Mouse (Mus musculus) embryo, embryonic 10.5 days (tissue): ENCODE data around the gene Zan.

Source experiments
- DNase-seq: peaks from one replicate; pipeline ENCODE4 v3.0.0-alpha.2; 2015; ENCODE audit warnings: low spot score

Gene Zan

DNA sequence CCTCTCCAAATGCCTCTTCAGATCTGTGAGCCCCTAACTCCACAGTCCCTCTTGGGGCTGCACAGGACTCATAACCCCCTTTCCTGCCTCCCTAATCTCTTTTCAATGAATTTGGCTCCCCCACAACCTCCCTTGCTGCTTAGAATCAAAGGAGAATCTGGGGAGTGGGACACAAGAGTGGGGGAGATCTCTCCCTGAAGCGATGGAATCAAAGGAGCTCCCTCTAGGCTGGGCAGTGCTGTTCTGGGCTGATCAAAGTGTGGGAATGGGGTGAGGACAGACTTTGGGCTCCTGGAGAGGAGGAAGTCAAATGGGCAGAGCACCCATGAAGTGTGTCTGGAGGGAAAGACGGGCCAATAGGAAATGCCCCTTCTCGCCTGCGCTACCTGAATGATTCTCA, 125.5 kb downstream of the Zan start:
- no peak for DNase-seq

DNA sequence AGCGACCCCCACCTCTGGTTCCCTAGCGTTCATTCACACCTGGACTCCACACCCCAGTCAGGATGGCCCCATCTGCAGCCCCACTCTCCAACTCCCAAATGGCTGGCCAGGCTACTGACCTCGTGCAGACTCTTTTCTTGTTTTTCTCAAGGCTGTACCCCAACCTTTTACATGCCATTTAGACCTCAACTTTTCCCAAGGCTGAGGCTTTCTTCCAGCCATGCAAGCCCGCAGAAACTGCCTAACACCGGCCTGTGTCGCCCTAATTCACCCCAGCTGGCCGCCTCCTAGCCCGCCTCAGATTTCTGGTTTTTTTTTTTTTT, 125.8 kb downstream of the Zan start:
- DNase-seq: peak; percentile 54

DNA sequence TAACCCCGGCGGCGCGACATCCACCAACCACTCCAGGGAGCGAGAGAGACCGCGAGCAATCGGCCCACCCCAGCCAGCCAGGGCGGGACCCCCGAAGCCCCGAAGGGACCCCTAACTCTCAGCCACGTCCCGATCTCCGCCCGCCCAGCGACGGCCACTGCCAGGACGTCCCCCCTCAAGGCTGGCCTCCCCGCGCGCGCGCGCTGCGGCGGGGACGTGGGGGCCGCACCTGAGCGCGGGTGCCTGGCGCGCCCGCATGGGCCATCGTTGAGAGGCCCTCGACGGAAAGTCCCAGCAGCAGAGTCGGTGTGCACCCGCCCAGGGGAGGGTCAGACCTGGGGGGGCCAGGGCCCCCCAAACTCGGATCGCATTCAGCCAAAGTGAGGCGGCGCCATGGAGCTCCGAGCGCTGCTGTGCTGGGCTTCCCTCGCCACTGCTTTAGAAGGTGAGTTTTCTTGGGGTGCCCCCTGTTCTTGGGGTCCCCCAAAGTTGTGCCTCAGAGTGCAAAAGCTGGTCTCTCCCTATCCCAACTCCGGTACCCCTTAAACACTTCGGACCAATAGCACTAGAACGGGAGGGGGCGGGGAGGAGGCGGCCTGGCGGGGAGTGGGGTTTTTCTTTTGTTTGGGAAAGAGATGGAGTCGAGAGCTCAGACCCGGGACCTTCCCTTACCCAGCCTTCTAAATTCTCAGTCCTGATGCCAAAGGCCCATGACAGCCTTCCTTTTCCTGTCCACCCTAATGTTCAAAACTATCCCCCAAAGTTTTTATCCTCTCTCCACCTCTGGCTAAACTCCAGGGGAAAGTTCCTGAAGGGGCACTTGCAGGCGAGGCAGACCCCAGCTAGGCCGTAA, 126.4 kb downstream of the Zan start:
- DNase-seq: peak; percentile 54

DNA sequence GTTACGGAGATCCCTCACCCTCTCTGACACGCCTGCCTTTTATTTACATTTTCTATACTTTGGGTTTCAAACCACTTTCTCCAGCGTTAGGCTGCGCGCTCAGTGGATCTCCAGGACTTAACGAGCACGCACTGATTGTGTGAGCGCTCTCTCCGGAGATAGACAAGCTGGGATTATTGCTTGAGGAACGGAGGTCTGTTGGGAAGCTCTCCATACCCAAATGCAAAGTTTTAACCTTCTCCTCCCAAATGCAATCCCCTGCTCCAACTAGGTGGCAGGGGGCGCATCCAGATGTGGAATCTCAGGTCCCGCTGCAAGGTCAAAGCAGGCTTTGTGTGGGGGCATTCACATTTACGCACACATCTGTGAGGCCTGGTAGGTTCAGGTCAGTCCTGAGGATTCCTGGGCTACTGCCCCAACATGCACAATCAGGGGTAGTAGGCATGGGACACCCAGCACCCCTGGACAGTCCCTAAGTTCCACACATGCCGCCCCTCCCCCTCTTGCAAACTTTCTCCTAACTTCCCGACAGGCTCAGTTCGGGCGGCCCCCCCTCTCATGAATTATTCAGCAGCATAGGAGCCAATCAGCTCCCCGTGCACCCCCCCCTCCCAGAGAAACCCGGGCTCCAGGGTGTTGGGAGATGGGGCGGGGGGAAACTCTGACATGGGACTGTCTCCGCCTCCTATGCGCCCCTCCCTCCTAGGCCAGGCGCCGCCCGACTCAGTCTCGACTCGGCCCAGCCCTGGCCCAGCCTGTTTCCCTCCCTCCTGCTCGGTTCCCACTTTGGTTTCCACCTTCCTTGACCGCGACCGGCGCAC, 127.3 kb downstream of the Zan start, which contains the start of gene Ephb4:
TSS of gene Ephb4 (plus strand) at position 726 of the 821 bp plus-strand sequence.
- DNase-seq: peak; percentile 98

DNA sequence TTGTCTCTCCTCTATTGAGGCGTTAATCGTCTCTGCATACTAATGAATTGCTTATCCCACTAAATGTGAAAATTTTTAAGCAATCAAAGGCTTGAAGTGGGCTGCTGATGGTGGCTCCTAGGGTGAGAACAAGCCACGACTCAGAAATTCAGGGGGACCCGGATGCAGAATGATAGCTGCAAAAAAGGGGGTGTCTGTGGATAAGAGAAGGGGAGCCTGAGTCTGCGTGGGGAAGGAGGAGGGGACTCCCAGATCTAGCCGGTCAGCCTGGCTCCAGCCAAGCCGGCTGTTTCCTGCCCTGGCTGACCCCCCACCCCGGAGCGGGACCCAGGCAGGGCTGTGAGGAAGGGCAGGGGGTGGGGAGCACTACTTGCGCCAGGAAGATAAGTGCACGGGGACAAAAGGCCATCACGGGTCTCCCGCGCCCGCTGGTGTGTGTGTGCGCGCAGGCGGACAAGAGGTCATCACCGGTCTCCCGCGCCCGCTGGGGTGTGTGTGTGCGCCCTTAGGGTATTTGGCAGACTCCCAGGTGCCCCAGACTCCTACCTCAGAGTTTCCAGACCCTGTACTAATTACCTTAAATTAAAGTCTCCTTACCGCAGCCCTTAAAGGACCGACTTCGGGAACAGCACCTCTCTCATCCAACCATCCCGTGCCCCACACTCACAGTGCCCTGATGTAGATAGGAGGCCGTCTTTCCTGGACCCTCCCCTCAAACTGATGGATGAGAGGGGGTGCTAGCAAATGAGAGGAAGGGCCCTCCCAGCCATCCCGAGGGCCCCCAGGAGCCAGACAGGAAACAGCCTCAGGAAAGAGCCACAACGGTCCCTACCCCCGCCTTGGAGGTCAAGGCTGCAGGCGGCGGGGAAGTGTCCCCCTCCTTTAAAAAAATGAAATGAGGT, 128.1 kb downstream of the Zan start:
- DNase-seq: peak; percentile 74

DNA sequence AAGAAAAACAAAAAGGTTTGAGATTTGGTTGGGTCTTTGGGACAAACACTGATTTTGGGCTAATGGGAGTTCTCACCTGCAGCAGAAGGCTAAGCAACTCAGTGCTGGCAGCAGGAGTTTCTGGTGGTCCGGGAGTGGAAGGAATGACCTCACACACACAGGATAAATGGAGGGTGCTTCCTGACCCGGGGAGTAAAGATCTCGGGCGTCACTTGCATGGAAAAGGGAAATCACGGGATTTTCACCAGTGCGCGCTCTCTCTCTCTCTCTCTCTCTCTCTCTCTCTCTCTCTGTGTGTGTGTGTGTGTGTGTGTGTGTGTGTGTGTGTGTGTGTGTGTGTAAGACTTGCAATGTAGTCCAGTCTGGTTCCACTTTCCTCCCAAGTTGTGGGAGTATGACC, 129.0 kb downstream of the Zan start:
- peak; percentile 33 for DNase-seq

DNA sequence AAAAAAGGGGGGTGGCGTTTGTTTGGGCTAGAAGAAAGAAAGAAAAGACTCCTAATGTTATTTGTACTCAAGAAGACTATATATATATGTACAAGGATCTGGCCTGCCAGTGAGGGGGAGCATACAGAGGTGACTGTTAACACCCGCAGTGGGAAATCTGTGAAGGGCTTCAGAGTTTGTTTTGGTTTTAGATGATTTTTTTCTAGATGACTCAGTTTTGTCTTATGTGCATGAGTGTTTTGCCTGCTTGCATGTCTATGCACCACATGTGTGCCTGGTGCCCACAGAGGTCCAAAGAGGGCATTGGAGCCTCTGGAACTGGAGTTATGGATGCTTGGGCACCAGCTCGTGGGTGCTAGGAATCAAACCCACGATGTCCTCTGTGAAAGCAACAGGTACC, 129.9 kb downstream of the Zan start:
- no peak for DNase-seq

DNA sequence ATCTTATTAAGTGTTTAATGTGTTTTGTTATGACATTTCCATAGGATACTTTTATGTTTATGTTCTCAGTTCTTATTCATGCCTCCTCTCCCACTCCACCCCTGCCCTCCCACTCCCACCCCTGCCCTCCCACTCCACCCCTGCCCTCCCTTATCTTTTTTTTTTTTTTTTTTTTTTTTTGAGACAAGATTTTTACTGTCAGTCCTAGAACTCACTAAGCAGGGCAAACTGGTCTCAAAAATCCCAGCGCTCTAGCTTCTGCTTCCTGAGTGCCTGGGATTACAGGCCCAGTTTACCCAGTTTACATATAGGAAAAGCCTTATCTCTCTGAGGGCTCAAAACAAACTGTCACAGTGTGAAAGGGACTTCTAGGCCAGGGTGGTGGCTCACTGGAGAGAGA, 130.5 kb downstream of the Zan start:
- DNase-seq: no peak

DNA sequence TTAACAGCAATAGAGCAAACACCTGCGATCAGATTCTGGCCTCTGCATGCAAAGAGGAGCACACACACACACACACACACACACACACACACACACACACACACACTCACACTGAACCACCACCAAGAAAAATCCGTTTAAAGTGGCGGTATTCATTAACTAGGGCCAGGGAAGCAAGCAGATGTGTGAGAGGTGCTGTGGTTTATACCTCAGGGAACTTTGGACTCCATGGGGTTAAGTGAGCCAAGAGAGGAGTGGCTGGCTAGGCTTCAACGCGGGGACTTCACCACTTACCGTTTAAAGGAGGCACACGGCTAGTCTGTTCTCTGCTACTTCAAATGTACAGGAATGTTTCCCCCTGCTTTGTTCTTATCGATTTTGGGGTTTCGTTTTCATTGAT, 131.0 kb downstream of the Zan start:
- DNase-seq: no peak

DNA sequence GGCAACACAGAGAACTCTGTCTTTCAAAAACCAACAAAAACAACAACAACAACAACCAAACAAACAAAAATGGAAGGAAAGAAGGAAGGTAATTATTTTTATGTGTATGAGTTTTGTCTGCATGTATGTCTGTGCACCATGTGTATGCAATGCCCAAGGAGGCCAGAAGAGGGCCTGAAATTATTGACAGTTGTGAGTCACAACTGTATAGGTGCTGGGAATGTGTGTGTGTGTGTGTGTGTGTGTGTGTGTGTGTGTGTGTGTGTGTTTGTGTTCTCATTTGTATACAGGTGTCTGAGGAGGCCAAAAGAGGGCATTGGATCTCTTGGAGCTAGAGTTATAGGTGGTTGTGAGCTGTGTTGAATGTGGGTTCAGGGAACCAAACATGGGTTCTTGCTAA, 133.0 kb downstream of the Zan start:
- no peak for DNase-seq

DNA sequence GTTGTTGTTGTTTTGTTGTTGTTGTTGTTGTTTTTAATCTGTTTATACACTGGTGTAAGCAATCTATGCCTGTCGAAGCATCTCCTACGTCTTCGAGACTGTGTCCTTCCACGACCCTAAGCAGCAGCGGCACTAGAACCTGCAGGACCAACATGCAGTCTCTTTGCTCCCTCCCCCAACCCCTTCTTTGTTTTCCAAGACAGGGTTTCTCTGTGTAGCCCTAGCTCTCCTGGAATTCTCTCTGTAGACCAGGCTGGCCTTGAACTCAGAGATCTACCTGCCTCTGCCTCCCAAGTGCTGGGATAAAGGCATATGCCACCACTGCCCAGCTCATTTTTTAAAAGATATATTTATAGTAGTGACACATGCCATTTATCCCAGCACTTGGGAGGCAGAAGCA, 133.5 kb downstream of the Zan start:
- no peak for DNase-seq

DNA sequence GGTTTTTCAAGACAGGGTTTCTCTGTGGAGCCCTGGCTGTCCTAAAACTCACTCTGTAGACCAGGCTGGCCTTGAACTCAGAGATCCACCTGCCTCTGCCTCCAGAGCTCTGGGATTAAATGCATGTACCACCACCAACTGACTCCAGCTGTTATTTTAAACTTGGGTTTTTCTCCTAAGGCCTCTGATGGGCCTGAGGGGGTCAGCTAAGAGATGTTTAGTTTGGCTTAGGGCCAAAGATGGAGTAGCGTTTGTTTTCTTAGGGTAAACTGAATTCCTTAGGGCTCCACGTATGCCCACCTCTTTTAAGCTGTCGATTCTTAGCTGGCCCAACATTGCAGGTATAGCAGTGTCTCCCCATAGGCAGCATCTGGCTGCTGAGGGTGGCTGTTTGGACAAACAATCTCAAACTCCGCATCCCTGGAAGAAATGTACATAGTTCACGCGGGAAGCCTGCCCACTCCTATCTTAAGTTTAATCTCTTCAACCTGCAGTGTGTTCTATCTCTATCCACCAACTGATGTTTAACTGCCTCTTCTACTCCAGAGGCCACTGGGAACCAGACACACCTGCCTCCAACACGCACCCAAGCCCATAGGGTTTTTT, 134.4 kb downstream of the Zan start:
- no peak for DNase-seq

DNA sequence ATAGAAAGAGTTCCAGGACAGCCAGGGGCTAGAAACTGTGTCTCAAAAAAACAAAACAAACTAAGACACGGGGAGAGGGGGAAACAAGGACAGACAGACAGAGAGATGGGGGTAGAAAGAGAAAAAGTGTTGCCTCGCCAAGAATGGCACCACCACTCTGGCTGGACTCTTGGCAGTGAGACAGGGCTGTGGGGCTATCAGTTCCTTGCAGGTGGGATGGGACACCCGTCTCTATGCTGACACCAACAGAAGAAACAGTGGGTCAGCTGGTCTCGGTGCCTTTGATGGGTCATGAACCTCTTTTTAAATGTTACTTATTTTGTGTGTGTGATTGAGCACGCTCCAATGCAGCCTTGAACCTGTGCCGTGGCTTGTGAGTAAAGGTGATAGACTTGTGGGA, 136.6 kb downstream of the Zan start:
- no peak for DNase-seq

DNA sequence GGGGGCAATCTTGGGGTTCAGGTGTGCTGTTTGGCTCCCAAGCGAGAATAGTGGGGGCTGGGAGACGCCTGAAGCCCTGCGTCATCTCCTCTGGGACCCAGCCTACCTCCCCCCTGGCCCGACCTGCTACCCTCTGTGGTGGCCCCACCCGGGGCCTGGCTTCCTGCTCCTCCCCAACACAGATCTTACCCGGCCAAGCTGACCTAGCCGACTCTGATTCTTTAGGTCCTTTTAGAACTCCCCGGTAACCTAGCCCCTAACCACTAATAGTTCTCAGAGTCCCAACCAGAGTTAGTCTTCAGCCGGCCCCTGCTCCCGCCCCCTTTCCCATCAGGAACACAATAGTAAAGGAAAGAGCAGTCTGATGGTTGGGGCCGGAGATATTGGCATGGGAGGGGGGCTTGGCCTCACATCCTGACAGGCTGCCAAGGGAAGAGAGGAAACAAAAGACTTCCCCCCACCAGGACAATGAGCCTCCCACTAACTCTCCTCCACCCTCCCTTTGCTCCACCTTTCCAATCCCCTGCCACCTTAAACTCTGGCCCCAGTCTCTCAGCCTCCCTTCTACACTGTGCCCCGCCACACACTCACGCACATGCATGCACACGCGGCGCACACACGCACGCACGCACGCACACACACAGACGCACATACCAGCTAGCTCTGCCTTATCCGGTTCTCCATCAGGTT, 137.4 kb downstream of the Zan start:
- DNase-seq: peak; percentile 52

DNA sequence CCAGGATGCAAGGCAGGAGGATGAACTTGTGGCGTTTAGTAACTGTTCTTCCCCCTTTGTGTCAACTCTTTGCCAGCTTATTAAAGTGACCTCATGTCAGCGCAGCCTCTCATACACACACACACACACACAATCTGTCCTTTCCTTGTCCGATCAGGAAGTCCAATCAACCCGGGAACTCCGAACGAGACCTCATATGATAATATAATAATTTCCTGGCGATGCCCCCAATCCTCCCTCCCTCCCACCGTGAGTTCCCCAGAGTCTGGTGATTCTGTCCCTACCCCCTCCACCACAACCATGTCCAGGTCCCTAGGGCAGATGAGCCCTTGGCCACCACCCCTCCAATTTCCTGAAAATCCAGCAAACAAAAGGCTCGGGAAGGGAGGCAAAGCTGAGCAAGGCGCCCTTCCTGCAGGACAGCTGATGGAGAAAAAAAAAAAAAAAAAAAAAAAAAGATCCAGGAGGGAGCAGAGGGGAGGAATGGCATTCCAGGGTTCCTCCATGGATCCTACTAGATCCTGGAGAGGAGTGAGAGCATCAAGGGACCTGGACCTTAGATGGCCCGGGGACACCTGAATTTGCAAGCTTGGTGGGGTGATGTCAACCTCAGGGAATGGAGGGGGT, 138.1 kb downstream of the Zan start:
- peak; percentile 64 for DNase-seq

DNA sequence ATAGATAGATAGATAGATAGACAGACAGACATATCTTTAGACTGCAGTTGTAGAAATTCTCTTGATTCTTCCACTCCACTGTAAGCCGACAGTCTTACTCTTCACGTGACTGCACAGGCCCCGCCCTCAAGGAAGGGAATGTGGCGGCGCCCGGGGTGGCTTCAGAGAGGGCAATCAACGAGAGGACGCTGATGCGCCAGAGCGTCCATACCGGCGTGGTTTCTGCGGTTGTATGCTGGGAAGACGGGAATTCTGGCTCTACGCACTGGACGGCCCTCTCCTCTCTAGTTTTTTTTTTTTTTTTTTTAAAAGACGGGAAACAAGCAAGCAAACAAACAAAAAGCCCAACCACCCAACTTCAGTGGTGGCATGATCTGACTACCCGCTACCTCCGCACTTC, 138.6 kb downstream of the Zan start:
- peak; percentile 94 for DNase-seq

DNA sequence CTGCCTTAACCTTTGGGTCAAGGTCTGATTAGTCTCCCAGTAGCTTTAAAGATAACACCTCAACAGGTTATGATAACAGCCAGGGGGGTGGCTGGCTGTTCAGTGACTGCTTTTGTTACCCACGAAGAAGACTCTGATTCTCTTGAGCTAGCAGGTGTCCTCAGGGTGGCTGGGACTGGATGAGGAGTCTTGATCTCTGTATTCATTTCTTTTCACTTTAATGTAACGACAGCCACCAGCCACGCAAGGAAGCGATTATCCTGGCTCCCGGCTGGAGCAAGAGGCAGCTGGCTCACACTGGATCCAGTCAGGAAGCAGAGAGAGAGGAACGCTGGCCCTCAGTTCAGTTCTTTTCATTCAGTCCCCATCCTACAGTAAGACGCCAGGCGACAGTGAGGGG, 139.7 kb downstream of the Zan start:
- DNase-seq: no peak

DNA sequence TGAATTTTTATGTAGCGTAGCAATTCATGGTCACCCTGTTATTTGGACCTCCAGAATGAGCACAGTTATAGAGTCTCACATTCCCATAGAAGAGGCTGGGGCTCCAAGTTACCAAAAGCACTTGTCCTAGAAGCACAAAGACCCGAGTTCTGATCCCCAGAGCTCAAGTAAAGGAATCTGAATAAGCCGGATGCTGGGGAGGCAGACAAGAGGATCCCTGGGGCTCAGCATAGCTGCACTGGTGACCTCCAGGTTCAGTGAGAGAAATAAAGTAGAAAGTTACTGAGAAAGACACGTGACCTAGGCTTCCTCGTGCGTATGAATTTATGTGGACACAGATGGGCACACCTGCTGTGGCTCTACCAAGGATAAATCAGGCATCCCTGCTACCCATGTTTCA, 141.8 kb downstream of the Zan start:
- no peak for DNase-seq

DNA sequence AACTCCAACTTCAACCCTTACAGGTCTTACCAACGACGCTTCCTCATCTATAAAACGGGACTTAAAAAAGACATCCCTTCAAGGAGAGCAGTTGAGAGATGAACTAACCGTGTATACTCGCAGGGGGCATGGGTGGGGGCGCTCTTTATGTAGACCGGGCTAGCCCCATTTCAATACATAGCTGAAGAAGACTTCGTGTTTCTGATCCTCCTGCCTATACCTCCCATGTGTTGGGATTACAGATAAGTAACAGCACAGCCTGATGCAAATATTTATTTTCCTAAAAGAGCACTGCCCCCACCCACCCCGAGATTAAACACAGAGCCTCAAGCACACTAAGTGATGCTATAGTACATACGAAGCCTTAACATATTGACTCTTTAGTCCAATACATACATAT, 142.5 kb downstream of the Zan start:
- DNase-seq: no peak

DNA sequence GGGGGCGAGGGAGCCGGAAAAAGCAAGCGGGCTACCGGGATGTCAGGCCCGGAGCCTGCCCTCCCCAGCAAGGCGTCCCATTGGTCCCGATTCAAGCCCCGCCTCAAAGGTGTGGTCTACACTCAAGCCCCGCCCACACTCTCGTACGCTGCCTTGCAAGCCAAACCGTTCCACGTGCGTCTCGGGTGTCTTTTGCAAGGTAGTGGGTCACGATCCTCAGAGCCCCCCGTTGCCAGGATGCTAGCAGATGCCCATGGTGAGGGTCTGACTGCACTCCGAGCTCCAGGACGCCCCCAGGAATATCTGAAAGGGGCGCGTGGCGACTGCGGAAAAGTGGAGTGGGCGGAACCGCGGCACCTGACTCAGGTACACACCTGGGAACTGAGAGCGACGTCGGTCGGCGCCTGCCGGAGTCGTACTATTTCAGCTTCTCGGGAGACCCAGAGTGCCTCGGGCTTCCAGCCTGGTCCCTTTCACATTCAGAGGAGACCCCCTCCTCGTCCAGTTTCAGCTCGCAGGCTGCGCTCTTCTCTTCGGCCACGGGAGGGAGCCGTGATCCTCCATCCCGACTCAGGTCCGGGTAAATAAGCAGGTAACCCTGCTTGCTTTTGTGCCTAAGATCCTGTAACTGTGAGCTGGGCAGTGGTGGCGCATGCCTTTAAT, 143.2 kb downstream of the Zan start, which contains the start of gene Slc12a9:
TSS of gene Slc12a9 (minus strand) at position 86 of the 663 bp plus-strand sequence.
- DNase-seq: peak; percentile 98
